Comparison of ENCODE assay signal across 8 mouse cellular contexts in the genomic region with DNA sequence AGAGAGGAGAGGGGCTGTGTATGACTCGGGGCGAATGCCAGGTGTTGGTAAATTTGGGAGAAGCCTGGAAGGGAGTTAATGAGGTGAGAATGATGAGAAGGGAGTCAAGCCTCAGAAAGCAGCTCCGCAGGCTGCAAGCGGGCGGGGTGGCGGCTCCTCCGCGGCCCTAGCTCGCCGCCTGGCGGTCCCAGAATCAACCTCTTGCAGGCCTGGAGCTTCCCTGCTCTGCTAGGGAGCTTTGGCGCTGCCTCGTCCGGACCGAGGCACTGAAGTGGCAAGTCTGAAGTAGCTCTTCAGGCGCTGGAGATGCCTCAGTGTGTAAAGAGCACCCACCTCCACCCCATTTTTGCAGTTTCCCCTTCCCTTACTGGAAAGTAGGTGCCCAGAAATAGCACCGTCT. TPM values are rescaled to one million over a fixed set of nuclear protein-coding genes. Genes with fewer than 3 reads are reported as not detected.
DNase-seq lines count a peak whose midpoint lies in the region; ATAC-seq lines count a peak whose summit lies in the region.

No protein-coding gene starts in this region.

- peak overlapping the region; percentile 64 for H3K4me3 ChIP-seq in embryonic facial prominence, embryonic 10.5 days
- H3K4me3 ChIP-seq in limb, embryonic 12.5 days (replicated peaks) = peak overlapping the region; percentile 71
- peak overlapping the region; percentile 44; the same call in 1 of the 2 replicates for H3K4me3 ChIP-seq in midbrain, embryonic 14.5 days (replicated peaks; ENCODE audit: low read depth, low read length)

- peak; percentile 38 to 53 for DNase-seq in monocyte, adult 2 months (ENCODE audit: low read depth in 1 of 2, low spot score in 2 of 2)
- DNase-seq in embryonic facial prominence, embryonic 10.5 days (ENCODE audit: low spot score) = peak; percentile 91
- DNase-seq in heart, adult 18-20 months = peak; percentile 87 to 88
- peak; percentile 86 for DNase-seq in kidney, adult 18-20 months
- DNase-seq in midbrain, embryonic 14.5 days = peak; percentile 92
- peak; percentile 45 to 46 for DNase-seq in spleen, postnatal 36 days (ENCODE audit: low spot score in 2 of 2)

- H3K36me3 ChIP-seq in embryonic facial prominence, embryonic 10.5 days (replicated peaks) = no peaks in the 10 kb centered on the region
- H3K36me3 ChIP-seq in limb, embryonic 12.5 days = no peaks in the 10 kb centered on the region
- no peaks in the 10 kb centered on the region for H3K36me3 ChIP-seq in midbrain, embryonic 14.5 days (ENCODE audit: control insufficient read depth, insufficient read depth, low read length)

- peak overlapping the region; percentile 81 for H3K9ac ChIP-seq in limb, embryonic 12.5 days (replicated peaks)
- H3K9ac ChIP-seq in midbrain, embryonic 14.5 days (replicated peaks; ENCODE audit: low read length) = no peak overlapping the region

- no peaks in the 10 kb centered on the region for H3K9me3 ChIP-seq in embryonic facial prominence, embryonic 10.5 days
- H3K9me3 ChIP-seq in limb, embryonic 12.5 days = no peaks in the 10 kb centered on the region
- H3K9me3 ChIP-seq in midbrain, embryonic 14.5 days (ENCODE audit: control insufficient read depth, low read length) = no peaks in the 10 kb centered on the region

- peak overlapping the region; percentile 96 for H3K4me2 ChIP-seq in limb, embryonic 12.5 days
- peak overlapping the region; percentile 89 for H3K4me2 ChIP-seq in midbrain, embryonic 14.5 days (ENCODE audit: low read length)

- WGBS in embryonic facial prominence, embryonic 10.5 days = under 1% methylated on average over 17 of the region's 17 CpGs
- under 1% methylated on average over 17 of the region's 17 CpGs for WGBS in limb, embryonic 12.5 days
- WGBS in midbrain, embryonic 14.5 days = under 1% methylated on average over 17 of the region's 17 CpGs

- H3K4me1 ChIP-seq in embryonic facial prominence, embryonic 10.5 days = peaks cover 85% of the 10 kb centered on the region
- peaks cover 77% of the 10 kb centered on the region for H3K4me1 ChIP-seq in limb, embryonic 12.5 days (replicated peaks)
- H3K4me1 ChIP-seq in midbrain, embryonic 14.5 days (ENCODE audit: control insufficient read depth, insufficient read depth, low read length) = peaks cover 27% of the 10 kb centered on the region

- ATAC-seq in monocyte, adult 5-6 weeks (replicated peaks; ENCODE audit: insufficient number of reproducible peaks, low FRiP score, low TSS enrichment, poor library complexity, severe bottlenecking) = no peak
- ATAC-seq in limb, embryonic 12.5 days (ENCODE audit: insufficient number of reproducible peaks, insufficient read depth, low FRiP score, low TSS enrichment, low read depth) = peak; percentile 34; the same call in 1 of the 2 replicates
- ATAC-seq in midbrain, embryonic 14.5 days (ENCODE audit: low FRiP score, low TSS enrichment) = peak; percentile 63; the same call in 1 of the 2 replicates

- 0 out of 2 replicates have a peak overlapping the region, but pooled peaks have one; percentile 4 for H3K27ac ChIP-seq in embryonic facial prominence, embryonic 10.5 days (replicated peaks)
- H3K27ac ChIP-seq in limb, embryonic 12.5 days = peak overlapping the region; percentile 81
- H3K27ac ChIP-seq in midbrain, embryonic 14.5 days (replicated peaks; ENCODE audit: low read depth, low read length) = no peak overlapping the region

- H3K27me3 ChIP-seq in embryonic facial prominence, embryonic 10.5 days (replicated peaks; ENCODE audit: low read depth, poor library complexity, severe bottlenecking) = peaks cover 100% of the 10 kb centered on the region
- peaks cover 99% of the 10 kb centered on the region for H3K27me3 ChIP-seq in limb, embryonic 12.5 days
- H3K27me3 ChIP-seq in midbrain, embryonic 14.5 days (ENCODE audit: control insufficient read depth, insufficient read depth, low read length) = peaks cover 79% of the 10 kb centered on the region

RNA-seq across cellular contexts. Expression of a gene that starts 3.0 kb away (rescaled TPM):
- total RNA-seq in monocyte, adult 5-6 weeks (2017) = 0.39 to 9.2 TPM (median 6.3 TPM) in 3 replicates
- polyA plus RNA-seq in embryonic facial prominence, embryonic 10.5 days (2016; fragmentation: Nextera tagmentation; extraction: Ambion mirVana) = 2.0 TPM in 2 replicates
- 1 to 10 TPM; 5.2 to 5.8 TPM for total RNA-seq in heart, adult 18-20 months (2021)
- 44.4 and 67.0 TPM in 2 replicates for polyA plus RNA-seq in limb, embryonic 12.5 days (2016; fragmentation: Nextera tagmentation; extraction: Ambion mirVana)
- polyA plus RNA-seq in midbrain, embryonic 14.5 days (2014; fragmentation: Nextera tagmentation; extraction: Ambion mirVana) = 0.58 and 0.64 TPM in 2 replicates

Comparison
In these comparisons a context has a peak if more than half of its experiments do, and no peak if none do; other contexts are left out.
1. RNA of a gene that starts 3.0 kb away (polyA plus RNA-seq): 44.4 to 67.0 TPM in limb, embryonic 12.5 days; 2.0 TPM in embryonic facial prominence, embryonic 10.5 days and 0.58 to 0.64 TPM in midbrain, embryonic 14.5 days; every median in the first group is over 10 times any median in the second.
2. Peak in every context shown above with its lines, with median percentiles within 50 percentile points of each other: DNase-seq and H3K4me3 ChIP-seq.